Mouse (Mus musculus): ENCODE data around the gene Lrrc18.

Lrrc18 gene

GRCm38 (mm10) chr14:33053441-33053840 lies 62.3 kb downstream of the Lrrc18 start:
- no peak for DNase-seq (ENCODE audit: low spot score)

GRCm38 (mm10) chr14:33058881-33059660 lies 67.9 kb downstream of the Lrrc18 start:
- DNase-seq (ENCODE audit: low spot score), result no peak

GRCm38 (mm10) chr14:33062996-33063395 lies 71.8 kb downstream of the Lrrc18 start:
- no peak for DNase-seq (ENCODE audit: low spot score)
